Mouse (Mus musculus): Measurements from ENCODE around the gene Meaf6. TPM values are rescaled to one million over a fixed set of nuclear protein-coding genes. Genes with fewer than 3 reads are reported as not detected.

The Meaf6 gene
- total RNA-seq (2021) (10 to 100 TPM; 21.2 to 21.6 TPM), polyA plus RNA-seq (2012; rRNA removed) (15.7 and 17.6 TPM in 2 replicates)
- long read RNA-seq, full-length matches to known transcripts: 10 of 14 reads
- long read RNA-seq, partial matches to known transcripts: 2 of 14 reads
- long read RNA-seq, other reads (novel, unspliced or antisense): 2 of 14 reads

DNA sequence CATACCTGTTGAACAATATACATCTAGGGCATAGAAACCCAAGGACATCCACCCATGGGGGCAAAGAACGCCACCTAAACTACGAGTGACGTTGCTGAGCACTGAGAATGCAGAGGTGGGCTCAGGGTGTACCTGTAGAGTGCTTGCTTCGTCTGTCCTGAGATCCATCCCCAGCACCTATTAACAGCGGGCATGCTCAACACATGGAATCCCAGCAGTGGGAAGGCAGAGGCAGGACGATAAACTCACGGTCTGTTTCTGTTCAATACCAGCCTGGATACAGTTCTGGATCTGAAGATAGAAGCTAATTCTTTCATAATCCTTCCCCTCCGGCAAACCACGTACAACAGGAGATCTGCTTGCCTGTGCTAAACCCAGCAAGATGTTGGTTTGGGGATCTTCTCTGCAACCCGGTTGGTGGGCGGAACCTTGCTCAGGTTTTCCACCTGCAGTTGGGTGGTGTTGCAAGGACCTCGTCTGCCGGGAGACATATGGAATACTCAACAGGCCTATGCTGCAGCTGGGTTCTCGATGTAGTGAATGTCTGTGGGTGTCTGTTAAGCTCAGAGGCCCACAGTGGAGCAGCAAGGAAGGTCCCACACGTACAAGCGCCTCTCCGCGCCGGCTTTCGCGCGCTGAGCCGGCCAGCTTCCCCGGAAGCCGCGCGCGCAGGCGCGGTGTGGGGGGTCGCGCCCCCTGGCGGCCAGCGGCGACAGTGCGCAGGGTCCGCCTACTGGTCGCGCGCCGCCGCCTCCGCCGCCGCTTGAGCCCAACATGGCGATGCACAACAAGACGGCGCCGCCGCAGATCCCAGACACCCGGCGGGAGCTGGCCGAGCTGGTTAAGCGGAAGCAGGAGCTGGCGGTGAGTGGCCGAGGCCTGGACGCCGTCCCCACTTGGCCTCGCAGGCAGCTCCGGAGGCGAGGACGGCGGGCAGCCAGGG is at the start of gene Meaf6:
Gene Meaf6 (plus strand): TSS at position 732 of the 943 bp plus-strand sequence.
- intact Hi-C loops (cut with DNase I): loop anchor here (1.0 to 2.0 kb wide), 2 partner anchors 18 to 38 kb away; partner anchors contain the start of gene Snip1

DNA sequence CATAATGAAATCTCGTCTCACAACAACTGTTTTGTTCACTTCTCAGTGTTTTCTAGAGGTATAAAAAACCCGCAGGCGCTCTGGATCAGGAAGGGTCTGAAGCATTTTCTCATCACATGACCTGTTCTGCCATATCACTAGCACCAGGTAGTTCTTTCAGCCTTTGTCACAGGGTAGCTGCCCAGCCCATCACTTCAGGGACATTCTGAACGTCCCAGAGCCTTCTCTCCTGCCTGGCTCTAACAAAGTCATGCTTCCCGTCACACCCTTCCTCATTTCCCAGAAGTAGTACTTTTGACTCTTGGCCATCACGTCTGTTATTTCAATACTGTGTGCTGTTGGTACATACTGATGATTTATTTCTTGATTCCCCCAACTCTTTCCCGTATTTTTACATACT is 40.5 kb upstream of the Meaf6 start:
- TF ChIP-seq CTCF (IDR thresholded peaks at IDR 0.05) (no peak), POLR2A (IDR thresholded peaks at IDR 0.05; ENCODE audit: insufficient read depth, low read depth, low read length) (no peak), EP300 (IDR thresholded peaks at IDR 0.05; ENCODE audit: insufficient read depth, low read depth, low read length) (no peak)
- no peak for DNase-seq
- Histone ChIP-seq H3K9ac (ENCODE audit: low read depth, low read length) (no peak overlapping the region), H3K27me3 (ENCODE audit: control insufficient read depth, insufficient read depth, low read length) (no peaks in the 10 kb centered on the region), H3K27ac (peak overlapping the region; percentile 26), H3K79me2 (replicated peaks; ENCODE audit: control insufficient read depth, insufficient read depth, low read length) (no peaks in the 10 kb centered on the region), H3K36me3 (ENCODE audit: control insufficient read depth, insufficient read depth, low read length) (peaks cover 4% of the 10 kb centered on the region; the same call in 1 of the 2 replicates), H3K4me1 (ENCODE audit: control insufficient read depth, insufficient read depth, low read length) (peaks cover 4% of the 10 kb centered on the region), H3K4me3 (no peak overlapping the region)
- WGBS: 64% methylated on average over 7 of the region's 7 CpGs
- intact Hi-C loops (cut with DNase I): no loop called here

More for the DNA sequence above, at the start of gene Meaf6:
- H3K9ac ChIP-seq (ENCODE audit: low read depth, low read length): peak within 1 kb of the TSS; percentile 96
- H3K36me3 ChIP-seq (ENCODE audit: control insufficient read depth, insufficient read depth, low read length): no peaks in the 10 kb centered on the region
- peak within 1 kb of the TSS; percentile 92 for H3K27ac ChIP-seq
- peak within 1 kb of the TSS; percentile 77 for H3K4me3 ChIP-seq
- no peak for TF ChIP-seq POLR2A (IDR thresholded peaks at IDR 0.05; ENCODE audit: insufficient read depth, low read depth, low read length)
- TF ChIP-seq EP300 (IDR thresholded peaks at IDR 0.05; ENCODE audit: insufficient read depth, low read depth, low read length): 0 out of 2 replicates have a peak, but pooled peaks have one; percentile 7
- peak; percentile 100 for TF ChIP-seq CTCF (IDR thresholded peaks at IDR 0.05)
- no peaks in the 10 kb centered on the region for H3K27me3 ChIP-seq (ENCODE audit: control insufficient read depth, insufficient read depth, low read length)
- H3K79me2 ChIP-seq (replicated peaks; ENCODE audit: control insufficient read depth, insufficient read depth, low read length): no peaks in the 10 kb centered on the region
- WGBS: 2% methylated on average over 62 of the region's 63 CpGs
- peaks cover 3% of the 10 kb centered on the region for H3K4me1 ChIP-seq (ENCODE audit: control insufficient read depth, insufficient read depth, low read length)
- peak; percentile 95 to 99 for DNase-seq

DNA sequence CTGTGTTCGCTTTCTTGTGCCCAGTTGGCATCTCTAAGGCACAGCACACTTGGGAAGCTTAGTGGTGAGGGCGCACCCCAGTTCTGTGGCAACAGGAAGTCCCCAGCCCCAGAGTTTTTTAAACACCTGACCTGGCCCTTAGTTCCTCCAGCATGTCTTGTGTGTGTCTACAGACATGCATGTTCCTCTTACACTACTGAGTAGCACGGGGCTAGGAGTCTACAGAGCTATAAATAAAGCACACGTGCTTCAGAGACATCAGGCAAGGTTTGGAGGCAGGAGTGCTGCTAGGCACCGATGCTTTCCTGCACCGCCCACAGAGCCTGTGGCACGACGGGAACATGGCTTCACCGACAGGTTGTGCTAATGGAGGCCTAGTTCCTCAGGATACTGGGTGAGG is 29.5 kb upstream of the Meaf6 start:
- no peak for DNase-seq
- intact Hi-C loops (cut with DNase I): no loop called here
- no peak overlapping the region for H3K4me3 ChIP-seq
- no peak for TF ChIP-seq EP300 (IDR thresholded peaks at IDR 0.05; ENCODE audit: insufficient read depth, low read depth, low read length)
- H3K27ac ChIP-seq: no peak overlapping the region
- no peaks in the 10 kb centered on the region for H3K27me3 ChIP-seq (ENCODE audit: control insufficient read depth, insufficient read depth, low read length)
- WGBS: 72% methylated on average over 9 of the region's 9 CpGs
- H3K4me1 ChIP-seq (ENCODE audit: control insufficient read depth, insufficient read depth, low read length): peaks cover 1% of the 10 kb centered on the region; the same call in 1 of the 2 replicates
- H3K36me3 ChIP-seq (ENCODE audit: control insufficient read depth, insufficient read depth, low read length): no peaks in the 10 kb centered on the region
- H3K79me2 ChIP-seq (replicated peaks; ENCODE audit: control insufficient read depth, insufficient read depth, low read length): no peaks in the 10 kb centered on the region
- H3K9ac ChIP-seq (ENCODE audit: low read depth, low read length): no peak overlapping the region

DNA sequence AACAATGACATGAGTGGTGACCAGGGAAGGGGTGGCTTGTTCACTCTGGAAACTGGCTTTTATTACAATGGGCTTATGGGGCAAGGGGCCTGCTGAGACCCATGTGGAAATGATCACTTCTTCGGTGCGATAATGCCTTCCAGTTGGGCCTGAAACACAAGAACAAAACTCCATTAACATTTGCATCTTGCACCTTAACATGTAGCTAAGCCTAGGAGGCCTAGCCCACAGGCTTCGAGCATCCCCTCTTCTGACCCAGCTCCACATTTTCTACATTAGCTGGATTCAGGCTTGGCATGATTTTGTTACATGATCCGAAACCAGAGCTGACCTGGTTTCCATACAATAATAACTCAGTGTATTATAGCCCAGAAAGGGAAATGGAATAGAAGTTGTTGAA is 28.5 kb upstream of the Meaf6 start:
- no peaks in the 10 kb centered on the region for H3K27me3 ChIP-seq (ENCODE audit: control insufficient read depth, insufficient read depth, low read length)
- 93% methylated on average over 4 of the region's 4 CpGs for WGBS
- no peak for TF ChIP-seq CTCF (IDR thresholded peaks at IDR 0.05)
- no peak for DNase-seq
- no peaks in the 10 kb centered on the region for H3K36me3 ChIP-seq (ENCODE audit: control insufficient read depth, insufficient read depth, low read length)
- H3K9ac ChIP-seq (ENCODE audit: low read depth, low read length): no peak overlapping the region
- no peak overlapping the region for H3K27ac ChIP-seq
- intact Hi-C loops (cut with DNase I): no loop called here
- no peak overlapping the region for H3K4me3 ChIP-seq
- H3K79me2 ChIP-seq (replicated peaks; ENCODE audit: control insufficient read depth, insufficient read depth, low read length): no peaks in the 10 kb centered on the region
- peaks cover 1% of the 10 kb centered on the region; the same call in 1 of the 2 replicates for H3K4me1 ChIP-seq (ENCODE audit: control insufficient read depth, insufficient read depth, low read length)

DNA sequence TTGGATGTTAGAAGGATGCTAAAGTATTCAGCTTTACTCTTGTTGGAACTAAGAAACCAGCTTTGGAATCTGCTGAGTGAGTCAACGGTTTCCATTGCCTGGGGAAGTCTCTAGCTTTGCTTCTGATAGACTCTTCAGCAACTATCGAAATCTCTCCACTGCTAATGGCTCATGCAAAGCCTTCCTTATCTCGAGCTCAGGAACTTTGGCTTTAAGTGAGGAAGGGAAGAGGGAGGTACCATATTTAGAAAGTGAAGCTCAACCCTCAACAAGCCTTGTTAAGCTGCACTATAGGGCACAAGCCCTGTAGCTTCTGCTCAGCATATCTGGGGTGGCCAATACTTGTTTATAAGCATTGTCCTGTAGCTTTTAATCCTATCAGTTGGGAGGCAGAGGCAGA is 27.7 kb upstream of the Meaf6 start:
- no peak overlapping the region for H3K27ac ChIP-seq
- 13% methylated on average over 3 of the region's 3 CpGs for WGBS
- TF ChIP-seq CTCF (IDR thresholded peaks at IDR 0.05): no peak
- no peaks in the 10 kb centered on the region for H3K27me3 ChIP-seq (ENCODE audit: control insufficient read depth, insufficient read depth, low read length)
- intact Hi-C loops (cut with DNase I): no loop called here
- DNase-seq: no peak
- H3K79me2 ChIP-seq (replicated peaks; ENCODE audit: control insufficient read depth, insufficient read depth, low read length): no peaks in the 10 kb centered on the region
- no peaks in the 10 kb centered on the region for H3K36me3 ChIP-seq (ENCODE audit: control insufficient read depth, insufficient read depth, low read length)
- H3K4me1 ChIP-seq (ENCODE audit: control insufficient read depth, insufficient read depth, low read length): peaks cover 1% of the 10 kb centered on the region; the same call in 1 of the 2 replicates
- no peak overlapping the region for H3K4me3 ChIP-seq
- no peak overlapping the region for H3K9ac ChIP-seq (ENCODE audit: low read depth, low read length)

DNA sequence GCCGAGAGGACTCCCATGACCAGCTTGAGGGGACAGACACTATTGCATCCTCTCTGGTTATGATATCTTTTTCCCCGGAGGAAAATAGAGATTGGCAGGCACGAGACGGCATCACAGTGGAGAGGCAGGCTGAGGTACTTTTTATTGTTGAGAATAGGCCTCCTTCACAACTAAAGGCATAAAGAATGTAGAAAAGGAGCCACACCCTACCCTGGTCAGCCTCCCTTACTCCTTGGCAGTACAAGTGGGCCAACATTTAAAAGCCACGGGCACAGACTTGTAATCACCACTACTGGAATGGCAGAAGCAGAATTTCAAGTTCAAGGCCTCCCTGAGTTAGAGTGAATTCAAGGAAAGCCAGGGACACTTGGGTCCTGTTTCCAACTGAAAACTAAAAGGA is 26.9 kb upstream of the Meaf6 start:
- 24% methylated on average over 5 of the region's 5 CpGs for WGBS
- no peak for TF ChIP-seq POLR2A (IDR thresholded peaks at IDR 0.05; ENCODE audit: insufficient read depth, low read depth, low read length)
- TF ChIP-seq EP300 (IDR thresholded peaks at IDR 0.05; ENCODE audit: insufficient read depth, low read depth, low read length): no peak
- no peak for TF ChIP-seq CTCF (IDR thresholded peaks at IDR 0.05)
- no peak for DNase-seq
- H3K4me3 ChIP-seq: no peak overlapping the region
- H3K9ac ChIP-seq (ENCODE audit: low read depth, low read length): no peak overlapping the region
- no peaks in the 10 kb centered on the region for H3K36me3 ChIP-seq (ENCODE audit: control insufficient read depth, insufficient read depth, low read length)
- no peaks in the 10 kb centered on the region for H3K27me3 ChIP-seq (ENCODE audit: control insufficient read depth, insufficient read depth, low read length)
- no peak overlapping the region for H3K27ac ChIP-seq
- peaks cover 1% of the 10 kb centered on the region; the same call in 1 of the 2 replicates for H3K4me1 ChIP-seq (ENCODE audit: control insufficient read depth, insufficient read depth, low read length)
- H3K79me2 ChIP-seq (replicated peaks; ENCODE audit: control insufficient read depth, insufficient read depth, low read length): no peaks in the 10 kb centered on the region
- intact Hi-C loops (cut with DNase I): no loop called here

All from heart, adult 2 months (tissue).